Mouse (Mus musculus) neural tube, embryonic 15.5 days (tissue): ENCODE data around the gene 1700012A03Rik. TPM values are rescaled to one million over a fixed set of nuclear protein-coding genes. Genes with fewer than 3 reads are reported as not detected.
A peak's percentile ranks its signal among the peaks of the same experiment; 100 is the strongest.

Experiments
- ATAC-seq: fragments of 200-750 bp; cut with Nextera tagmentation; 2 replicates; pipeline ENCODE4 v1.8.0; 2017; ENCODE audit warnings: mild to moderate bottlenecking, moderate TSS enrichment, moderate library complexity; ENCODE audit not compliant: low FRiP score
- H3K27ac ChIP-seq: fragments of 300-500 bp; sonication (generic); replicated peaks from 2 replicates; pipeline ENCODE4 v1.5.1; 2015; ENCODE audit warnings: mild to moderate bottlenecking, inconsistent platforms
- H3K27me3 ChIP-seq: fragments of 300-500 bp; sonication (generic); replicated peaks from 2 replicates; pipeline ENCODE4 v1.6.1; 2015; ENCODE audit warnings: inconsistent platforms
- H3K36me3 ChIP-seq: fragments of 300-500 bp; sonication (generic); 2 replicates; pipeline ENCODE4 v1.6.1; 2015; ENCODE audit warnings: inconsistent platforms
- H3K4me1 ChIP-seq: fragments of 300-500 bp; sonication (generic); 2 replicates; pipeline ENCODE4 v1.6.1; 2015; ENCODE audit warnings: inconsistent platforms
- H3K4me2 ChIP-seq: fragments of 300-500 bp; sonication (generic); 2 replicates; pipeline ENCODE4 v1.6.1; 2015; ENCODE audit warnings: inconsistent platforms, mild to moderate bottlenecking, moderate library complexity
- H3K4me3 ChIP-seq: fragments of 300-500 bp; sonication (generic); replicated peaks from 2 replicates; pipeline ENCODE4 v1.5.1; 2015; ENCODE audit warnings: mild to moderate bottlenecking, inconsistent platforms
- H3K9ac ChIP-seq: fragments of 300-500 bp; sonication (generic); replicated peaks from 2 replicates; pipeline ENCODE4 v1.6.1; 2015; ENCODE audit warnings: mild to moderate bottlenecking, inconsistent platforms
- H3K9me3 ChIP-seq: fragments of 300-500 bp; sonication (generic); replicated peaks from 2 replicates; pipeline ENCODE4 v1.6.1; 2016; ENCODE audit warnings: inconsistent platforms
- WGBS: fragments of 180-500 bp; shearing (Covaris S2); methylation state at CpG from one replicate; pipeline ENCODE4 v1.1.7; 2015; ENCODE audit warnings: mixed read lengths; 5-methylcytosine and 5-hydroxymethylcytosine counted together
- polyA plus RNA-seq: library from polyadenylated mRNA; unstranded; fragments of >200 nt; fragmentation: Nextera tagmentation; extraction: Ambion mirVana; gene quantifications from 2 replicates; pipeline ENCODE4 v1.2.1, GENCODE M21; 2015

Gene 1700012A03Rik
- polyA plus RNA-seq, 1 experiment from 2014 or later: not detected

GRCm38 (mm10) chr6:32034226-32034625 is 15.8 kb upstream of the 1700012A03Rik start:
- WGBS: 93% methylated on average over 2 of the region's 2 CpGs
- Histone ChIP-seq H3K27me3 (no peaks in the 10 kb centered on the region), H3K36me3 (no peaks in the 10 kb centered on the region), H3K4me2 (no peak overlapping the region), H3K4me1 (no peaks in the 10 kb centered on the region), H3K4me3 (no peak overlapping the region), H3K9me3 (no peaks in the 10 kb centered on the region), H3K27ac (no peak overlapping the region), H3K9ac (no peak overlapping the region)
- ATAC-seq: no peak

DNA sequence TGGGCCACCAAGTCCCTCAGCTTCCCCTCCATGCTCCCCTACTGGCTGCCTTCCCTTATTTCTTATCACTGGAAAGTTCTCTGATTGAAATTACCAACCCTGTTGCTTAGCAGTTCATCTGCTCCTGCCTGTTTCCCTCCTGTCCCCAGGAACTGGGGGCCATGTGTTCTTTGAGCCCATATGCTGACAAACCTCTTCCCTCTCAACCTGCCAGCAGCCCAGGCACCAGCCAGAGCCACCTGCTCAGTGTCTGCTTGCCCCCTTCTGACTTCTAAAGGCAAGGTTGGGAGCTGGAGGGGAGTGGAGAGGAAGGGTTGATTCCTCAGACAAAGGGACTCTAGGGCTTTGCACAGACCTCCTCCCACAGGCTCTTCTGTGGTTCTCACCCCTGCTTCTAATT is 4.7 kb upstream of the 1700012A03Rik start:
- no peaks in the 10 kb centered on the region for H3K36me3 ChIP-seq
- no peak overlapping the region for H3K4me3 ChIP-seq
- no peaks in the 10 kb centered on the region for H3K4me1 ChIP-seq
- H3K27ac ChIP-seq: no peak overlapping the region
- no peaks in the 10 kb centered on the region for H3K9me3 ChIP-seq
- no peaks in the 10 kb centered on the region for H3K27me3 ChIP-seq
- no peak overlapping the region for H3K4me2 ChIP-seq
- ATAC-seq: no peak
- H3K9ac ChIP-seq: no peak overlapping the region

DNA sequence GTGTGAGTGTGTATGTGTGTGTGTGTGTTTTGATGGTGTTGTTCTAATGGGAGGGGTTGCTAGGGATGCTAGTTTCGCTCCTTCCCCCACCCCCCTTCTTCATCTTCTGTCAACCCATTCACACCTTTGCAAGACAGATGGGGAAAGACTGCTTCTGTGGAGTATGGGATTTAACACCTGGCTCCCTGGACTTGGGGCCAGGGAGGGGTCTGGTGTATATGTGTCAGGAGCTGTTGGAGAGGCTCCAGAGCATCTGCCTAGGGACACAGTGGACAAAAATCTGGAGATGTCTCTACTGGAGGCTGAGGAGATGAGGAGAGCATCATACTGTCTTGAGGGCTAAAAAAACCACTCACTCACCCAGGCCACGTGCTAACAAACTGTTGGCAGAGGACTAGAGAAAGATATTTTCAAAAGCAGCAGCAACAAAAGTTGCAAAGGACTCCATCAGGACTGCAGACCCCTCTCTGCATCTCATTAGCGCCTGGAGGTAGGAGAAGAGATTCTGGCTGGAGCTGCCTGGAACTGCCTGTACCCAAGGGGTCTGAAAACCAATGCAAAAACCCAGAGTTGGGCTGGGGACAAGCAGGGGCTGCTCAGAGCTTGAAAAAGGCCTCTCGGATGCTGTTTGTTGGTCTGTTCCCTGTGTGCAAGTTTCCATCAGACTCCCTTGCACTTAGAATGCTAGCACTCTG is 643 bp upstream of the 1700012A03Rik start:
- no peak overlapping the region for H3K4me2 ChIP-seq
- H3K27me3 ChIP-seq: no peaks in the 10 kb centered on the region
- no peak overlapping the region for H3K4me3 ChIP-seq
- WGBS: 67% methylated on average over 4 of the region's 4 CpGs
- no peak overlapping the region for H3K9ac ChIP-seq
- H3K36me3 ChIP-seq: no peaks in the 10 kb centered on the region
- peaks cover 10% of the 10 kb centered on the region for H3K4me1 ChIP-seq
- H3K9me3 ChIP-seq: no peaks in the 10 kb centered on the region
- no peak for ATAC-seq
- H3K27ac ChIP-seq: no peak overlapping the region

- H3K4me2 ChIP-seq: no peak overlapping the region
- H3K36me3 ChIP-seq: no peaks in the 10 kb centered on the region
- no peak overlapping the region for H3K4me3 ChIP-seq
- H3K4me1 ChIP-seq: peaks cover 10% of the 10 kb centered on the region
- no peaks in the 10 kb centered on the region for H3K27me3 ChIP-seq
- no peak; the same call in none of the 2 replicates for ATAC-seq
- H3K9ac ChIP-seq: no peak overlapping the region
- H3K27ac ChIP-seq: peak overlapping the region; percentile 24
- 55% methylated on average over 6 of the region's 6 CpGs for WGBS
- no peaks in the 10 kb centered on the region for H3K9me3 ChIP-seq
Measured at GRCm38 (mm10) chr6:32052135-32052915, 2.3 kb downstream of the 1700012A03Rik start.

DNA sequence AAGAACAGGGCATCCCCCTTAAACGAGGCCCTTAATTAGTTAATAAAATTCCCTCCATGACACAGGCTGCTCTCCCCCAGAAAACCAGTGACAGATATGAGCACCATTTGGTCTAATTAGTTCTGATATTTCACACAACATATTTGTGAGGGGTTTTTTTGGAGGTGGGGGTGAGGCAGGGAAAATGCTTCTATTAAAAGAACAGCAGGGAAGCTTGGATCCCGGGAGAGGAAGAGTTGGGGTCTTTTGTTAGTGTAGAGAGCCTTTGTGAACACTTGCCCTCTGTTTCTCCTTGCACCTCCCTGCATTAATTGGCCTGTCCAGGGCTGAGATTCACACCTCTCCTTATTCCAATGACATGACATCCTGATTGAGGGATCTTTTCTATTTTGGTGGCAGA is 6.5 kb downstream of the 1700012A03Rik start:
- Histone ChIP-seq H3K4me2 (no peak overlapping the region), H3K9ac (no peak overlapping the region), H3K36me3 (no peaks in the 10 kb centered on the region), H3K9me3 (no peaks in the 10 kb centered on the region), H3K4me3 (no peak overlapping the region), H3K27ac (no peak overlapping the region), H3K4me1 (peaks cover 10% of the 10 kb centered on the region), H3K27me3 (no peaks in the 10 kb centered on the region)
- WGBS: 28% methylated on average over 2 of the region's 2 CpGs
- no peak for ATAC-seq

DNA sequence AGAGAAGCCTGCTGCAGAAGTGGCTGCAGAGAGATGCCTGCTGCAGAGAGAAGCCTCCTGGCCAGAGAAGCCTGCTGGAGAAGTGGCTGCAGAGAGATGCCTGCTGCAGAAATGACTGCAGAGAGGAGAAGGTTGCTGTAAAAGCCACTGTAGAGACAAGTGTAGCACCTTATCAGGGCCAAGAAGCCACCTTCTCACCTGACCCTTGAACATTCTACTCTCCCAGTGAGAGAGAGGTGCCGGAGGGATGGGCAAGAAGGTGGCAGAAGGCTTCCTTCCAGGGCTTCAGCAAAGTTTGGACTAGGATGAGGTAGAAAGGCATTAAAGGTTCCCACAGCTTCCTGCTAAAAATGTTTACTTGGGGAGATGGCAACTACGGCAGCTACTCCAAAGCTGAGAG is 8.5 kb downstream of the 1700012A03Rik start:
- no peaks in the 10 kb centered on the region for H3K36me3 ChIP-seq
- H3K4me1 ChIP-seq: no peaks in the 10 kb centered on the region
- 91% methylated on average over 2 of the region's 2 CpGs for WGBS
- H3K9me3 ChIP-seq: no peaks in the 10 kb centered on the region
- H3K4me3 ChIP-seq: no peak overlapping the region
- H3K27ac ChIP-seq: no peak overlapping the region
- H3K4me2 ChIP-seq: no peak overlapping the region
- H3K27me3 ChIP-seq: no peaks in the 10 kb centered on the region
- ATAC-seq: no peak
- H3K9ac ChIP-seq: no peak overlapping the region

DNA sequence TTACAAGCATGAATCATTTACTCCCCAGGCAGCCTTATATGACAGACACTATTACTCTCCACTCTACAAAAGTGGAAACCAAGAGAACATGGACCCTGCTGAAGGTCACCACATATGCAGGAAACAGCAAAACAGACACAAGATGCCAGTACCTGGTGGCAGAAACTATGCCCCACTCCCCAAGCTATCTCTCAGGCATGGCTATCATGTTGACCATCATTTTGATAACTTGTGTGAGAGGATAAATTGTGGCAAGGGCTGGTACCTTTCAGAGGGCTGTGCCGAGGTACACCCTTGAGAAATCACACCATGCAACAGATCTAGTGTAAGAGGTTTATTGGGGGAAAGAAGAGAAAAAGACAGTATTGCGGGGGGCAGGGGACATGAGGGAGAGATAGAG is 10.6 kb downstream of the 1700012A03Rik start:
- no peaks in the 10 kb centered on the region for H3K9me3 ChIP-seq
- no peaks in the 10 kb centered on the region for H3K4me1 ChIP-seq
- no peaks in the 10 kb centered on the region for H3K36me3 ChIP-seq
- WGBS: 87% methylated on average over 2 of the region's 2 CpGs
- H3K4me3 ChIP-seq: no peak overlapping the region
- H3K9ac ChIP-seq: no peak overlapping the region
- no peak overlapping the region for H3K27ac ChIP-seq
- no peaks in the 10 kb centered on the region for H3K27me3 ChIP-seq
- no peak overlapping the region for H3K4me2 ChIP-seq
- no peak for ATAC-seq

DNA sequence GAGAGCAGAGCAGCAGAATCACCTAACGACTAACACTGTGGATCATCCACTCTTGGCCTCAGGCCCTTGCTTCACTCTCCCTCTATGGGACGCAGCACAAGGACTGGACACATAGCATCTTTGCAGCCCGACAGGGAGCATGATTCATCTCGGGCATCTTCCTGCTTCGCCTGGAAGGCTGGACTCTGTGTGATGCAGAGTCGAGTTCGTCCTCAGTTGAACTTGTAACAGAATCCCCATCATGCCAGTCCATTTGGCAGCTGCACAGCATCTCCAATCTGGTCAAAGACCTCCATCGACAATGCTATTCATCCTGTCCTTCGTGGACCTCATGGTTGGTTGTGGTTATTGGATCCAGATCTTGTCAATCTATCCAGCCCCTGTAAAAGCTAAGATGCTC is 11.2 kb downstream of the 1700012A03Rik start:
- H3K4me3 ChIP-seq: no peak overlapping the region

GRCm38 (mm10) chr6:32065789-32066510 is 15.9 kb downstream of the 1700012A03Rik start:
- H3K4me3 ChIP-seq: no peak overlapping the region
- no peaks in the 10 kb centered on the region for H3K27me3 ChIP-seq
- 81% methylated on average over 10 of the region's 10 CpGs for WGBS
- no peaks in the 10 kb centered on the region for H3K36me3 ChIP-seq
- no peak overlapping the region for H3K27ac ChIP-seq
- no peak overlapping the region for H3K4me2 ChIP-seq
- no peak for ATAC-seq
- no peaks in the 10 kb centered on the region for H3K9me3 ChIP-seq
- no peak overlapping the region for H3K9ac ChIP-seq
- H3K4me1 ChIP-seq: no peaks in the 10 kb centered on the region

More for the DNA sequence above, 11.2 kb downstream of the 1700012A03Rik start:
- Histone ChIP-seq H3K4me1 (no peaks in the 10 kb centered on the region), H3K36me3 (no peaks in the 10 kb centered on the region), H3K9me3 (no peaks in the 10 kb centered on the region), H3K9ac (no peak overlapping the region), H3K27ac (no peak overlapping the region), H3K4me2 (no peak overlapping the region), H3K27me3 (no peaks in the 10 kb centered on the region)
- ATAC-seq: no peak
- WGBS: 85% methylated on average over 9 of the region's 9 CpGs

DNA sequence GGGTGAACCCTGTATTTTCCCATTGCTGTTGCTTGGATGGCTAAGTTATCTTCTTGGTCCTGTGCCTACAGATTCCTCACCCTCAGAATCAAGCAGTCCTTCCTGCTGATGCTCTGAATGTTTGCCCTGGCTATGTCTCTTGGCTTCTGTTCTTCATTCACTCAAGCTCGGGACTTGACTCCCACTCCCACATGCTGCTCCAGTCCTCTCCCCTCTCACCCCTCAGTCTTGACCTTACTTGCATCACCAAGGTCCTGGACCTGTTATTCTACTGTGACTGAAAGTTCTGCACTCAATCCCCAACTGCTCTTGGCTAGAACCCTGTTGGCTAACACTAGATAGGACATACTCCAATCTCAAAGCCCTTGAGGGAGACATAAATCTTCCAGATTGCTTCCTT is 22.1 kb downstream of the 1700012A03Rik start:
- no peak for ATAC-seq
- H3K27me3 ChIP-seq: no peaks in the 10 kb centered on the region
- WGBS: 76% methylated on average over 1 of the region's 1 CpGs

DNA sequence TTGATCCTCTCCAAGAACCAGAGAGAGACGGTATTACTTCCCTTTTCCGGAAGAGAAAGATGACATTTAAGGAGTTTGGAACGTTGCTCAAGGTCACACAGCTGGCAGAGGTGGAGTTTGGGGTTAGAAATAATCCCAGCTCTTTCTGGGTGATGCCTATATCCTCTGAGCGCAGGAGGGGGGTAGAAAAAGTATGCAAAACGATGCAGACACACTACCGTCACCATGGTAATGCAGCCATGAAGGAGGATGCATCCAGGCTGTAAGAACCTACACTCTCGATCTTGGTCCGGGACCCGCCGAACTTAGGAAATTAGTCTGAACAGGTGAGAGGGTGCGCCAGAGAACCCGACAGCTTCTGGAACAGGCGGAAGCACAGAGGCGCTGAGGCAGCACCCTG is 43.3 kb downstream of the 1700012A03Rik start:
- H3K9ac ChIP-seq: no peak overlapping the region
- no peak overlapping the region for H3K27ac ChIP-seq
- no peak overlapping the region for H3K4me3 ChIP-seq
- no peaks in the 10 kb centered on the region for H3K36me3 ChIP-seq
- WGBS: 92% methylated on average over 10 of the region's 14 CpGs
- H3K4me1 ChIP-seq: no peaks in the 10 kb centered on the region
- ATAC-seq: no peak
- no peaks in the 10 kb centered on the region for H3K27me3 ChIP-seq
- no peak overlapping the region for H3K4me2 ChIP-seq
- no peaks in the 10 kb centered on the region for H3K9me3 ChIP-seq

More for the DNA sequence above, 22.1 kb downstream of the 1700012A03Rik start:
- Histone ChIP-seq H3K4me2 (no peak overlapping the region), H3K4me1 (no peaks in the 10 kb centered on the region), H3K36me3 (no peaks in the 10 kb centered on the region), H3K4me3 (no peak overlapping the region), H3K9ac (no peak overlapping the region), H3K27ac (no peak overlapping the region), H3K9me3 (no peaks in the 10 kb centered on the region)
